Mouse (Mus musculus) cortical plate, adult 2 months (tissue): ENCODE measurements at regions not wholly inside any gene's neighbourhood (a gene's known extent, or its start where the extent isn't known, plus 50 kb on each side); places are given as distances from the start of the nearest gene placed in this dataset.

Experiments
- H3K27ac ChIP-seq: fragments of 200-500 bp; 2 replicates; pipeline ENCODE4 v1.5.1; 2012; ENCODE audit warnings: low read length, control low read depth, inconsistent platforms; ENCODE audit not compliant: insufficient read depth
- H3K4me1 ChIP-seq: fragments of 200-500 bp; 2 replicates; pipeline ENCODE4 v1.6.1; 2011; ENCODE audit warnings: low read length; ENCODE audit not compliant: control insufficient read depth, insufficient read depth
- H3K4me3 ChIP-seq: fragments of 200-500 bp; 2 replicates; pipeline ENCODE4 v1.5.1; 2011; ENCODE audit warnings: mild to moderate bottlenecking, low read length, control low read depth; ENCODE audit not compliant: insufficient read depth
- CTCF ChIP-seq: fragments of 200-500 bp; IDR thresholded peaks from 2 replicates; pipeline ENCODE4 v1.5.1; 2011; ENCODE audit warnings: mild to moderate bottlenecking, control low read depth, low read length; ENCODE audit not compliant: insufficient read depth; ENCODE audit errors: extremely low read depth
- POLR2A ChIP-seq: fragments of 200-500 bp; IDR thresholded peaks from 2 replicates; pipeline ENCODE4 v1.6.1; 2011; ENCODE audit warnings: mild to moderate bottlenecking, low read length, control low read depth; ENCODE audit not compliant: insufficient read depth; ENCODE audit errors: extremely low read depth

DNA sequence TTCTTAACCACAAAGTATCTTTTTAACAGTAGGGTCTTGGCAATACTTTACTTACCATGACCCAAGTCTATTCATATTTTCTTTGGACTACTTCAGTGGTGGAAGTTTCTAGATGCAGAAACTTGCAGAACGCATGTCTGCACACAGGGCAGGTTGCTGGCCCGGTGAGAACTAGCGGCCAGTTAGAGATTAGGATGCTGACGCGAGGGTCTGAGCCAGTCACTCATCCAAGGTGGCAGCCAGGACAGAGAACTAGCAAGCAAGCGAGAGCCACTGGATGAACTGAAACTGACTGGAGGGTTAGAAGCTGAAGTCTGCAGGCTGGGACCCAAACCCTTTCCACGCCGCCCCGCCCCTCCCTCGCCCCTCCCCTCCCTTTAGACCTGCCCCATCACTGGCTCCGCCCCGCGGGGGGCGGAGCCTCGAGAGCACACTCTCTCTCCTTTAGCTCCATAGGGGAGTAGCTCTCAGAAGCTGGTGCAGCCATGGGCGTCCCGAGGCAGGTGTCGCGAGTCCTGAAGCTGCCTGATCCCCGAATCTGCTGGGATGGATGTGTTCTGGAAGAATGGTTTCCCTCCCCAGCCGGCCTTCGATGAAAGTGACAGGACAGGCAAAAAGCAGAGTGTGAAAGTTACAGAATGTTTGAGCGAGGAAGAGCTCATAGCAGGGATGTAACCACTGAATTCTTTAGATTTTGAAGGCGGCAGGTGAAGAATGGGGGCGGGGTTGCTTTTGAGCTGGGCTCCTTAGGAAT is 117.0 kb downstream of the Fam161a start:
- H3K4me3 ChIP-seq: peak overlapping the region; percentile 20
- no peak for TF ChIP-seq CTCF
- no peak for TF ChIP-seq POLR2A

DNA sequence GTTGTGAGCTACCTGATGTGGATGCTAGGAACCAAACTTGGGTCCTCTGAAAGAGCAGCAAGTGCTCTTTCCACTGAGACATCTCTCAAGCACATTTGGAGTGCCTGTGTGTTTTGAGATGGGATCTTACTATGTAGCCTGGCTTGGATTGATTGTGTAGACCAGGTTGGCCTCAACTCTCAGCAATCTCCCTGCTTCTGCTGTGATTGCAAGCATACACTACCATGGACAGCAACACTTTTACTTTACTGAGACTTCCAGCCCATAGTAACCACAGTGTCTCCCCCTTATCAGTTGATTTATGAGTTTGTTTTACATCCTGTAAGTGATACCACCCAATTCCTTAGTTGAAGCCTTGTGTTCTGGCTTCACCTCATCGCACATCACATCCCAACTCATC is 123.8 kb downstream of the Fam161a start:
- Histone ChIP-seq H3K4me1 (peaks cover 1% of the 10 kb centered on the region; the same call in 1 of the 2 replicates), H3K27ac (no peak overlapping the region), H3K4me3 (no peak overlapping the region)
- TF ChIP-seq POLR2A (no peak), CTCF (no peak)

More for the DNA sequence above, 117.0 kb downstream of the Fam161a start:
- H3K4me1 ChIP-seq: peaks cover 1% of the 10 kb centered on the region; the same call in 1 of the 2 replicates
- H3K27ac ChIP-seq: no peak overlapping the region

DNA sequence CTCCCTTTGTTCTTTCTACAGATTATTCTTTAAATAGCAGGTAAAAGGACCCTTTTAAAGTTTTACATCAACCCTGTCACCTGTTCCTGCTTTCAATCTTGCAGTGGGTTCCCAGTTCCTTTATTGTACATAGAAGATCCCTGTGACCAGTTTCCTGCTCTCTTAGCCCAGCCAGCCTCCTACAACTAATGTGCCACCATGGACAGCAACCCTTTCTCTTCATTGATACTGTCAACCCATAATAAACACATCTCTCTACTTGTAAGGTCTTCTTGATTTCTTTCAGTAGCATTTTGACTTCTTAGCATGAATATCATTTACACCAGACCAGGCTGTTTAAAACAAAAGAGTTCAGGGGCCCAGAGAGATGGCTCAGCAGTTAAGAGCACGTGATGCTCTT is 124.2 kb upstream of the Xpo1 start:
- Histone ChIP-seq H3K27ac (no peak overlapping the region), H3K4me3 (no peak overlapping the region), H3K4me1 (peaks cover 1% of the 10 kb centered on the region; the same call in 1 of the 2 replicates)
- no peak for TF ChIP-seq POLR2A
- TF ChIP-seq CTCF: no peak

DNA sequence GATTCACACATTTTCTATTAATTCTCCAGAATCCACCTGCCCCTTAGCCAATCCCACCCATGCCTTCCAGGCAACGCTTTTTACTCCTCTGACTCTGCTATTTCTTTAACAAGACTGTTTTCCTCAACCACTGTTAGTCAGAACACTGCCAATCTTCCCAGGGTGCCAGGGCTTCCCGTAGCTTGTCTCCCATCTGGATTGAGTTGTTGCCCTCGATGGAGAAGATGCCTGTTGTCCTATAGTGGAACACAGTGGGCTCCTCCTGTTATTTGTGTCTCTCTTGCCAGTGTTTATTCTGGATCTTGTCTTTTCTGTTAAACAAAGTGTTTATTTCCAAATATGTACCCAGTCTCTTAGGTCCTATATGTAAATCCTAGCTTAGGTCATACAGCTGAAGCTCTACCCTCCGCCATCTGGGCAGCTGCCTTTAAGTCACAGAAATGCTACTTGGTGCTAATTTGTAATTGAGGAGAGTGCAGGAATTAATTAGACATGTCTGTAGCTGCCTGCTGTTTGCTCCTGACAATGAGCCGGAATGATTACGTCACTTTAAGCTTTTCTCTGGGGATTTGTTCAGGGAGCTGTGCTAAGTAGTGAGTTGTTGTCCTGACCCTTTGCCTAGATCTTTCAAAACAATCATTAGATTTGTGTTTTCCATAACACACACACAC is 115.3 kb upstream of the Xpo1 start:
- Histone ChIP-seq H3K27ac (no peak overlapping the region), H3K4me1 (no peaks in the 10 kb centered on the region; the same call in 1 of the 2 replicates), H3K4me3 (no peak overlapping the region)
- TF ChIP-seq CTCF (no peak), POLR2A (no peak)

DNA sequence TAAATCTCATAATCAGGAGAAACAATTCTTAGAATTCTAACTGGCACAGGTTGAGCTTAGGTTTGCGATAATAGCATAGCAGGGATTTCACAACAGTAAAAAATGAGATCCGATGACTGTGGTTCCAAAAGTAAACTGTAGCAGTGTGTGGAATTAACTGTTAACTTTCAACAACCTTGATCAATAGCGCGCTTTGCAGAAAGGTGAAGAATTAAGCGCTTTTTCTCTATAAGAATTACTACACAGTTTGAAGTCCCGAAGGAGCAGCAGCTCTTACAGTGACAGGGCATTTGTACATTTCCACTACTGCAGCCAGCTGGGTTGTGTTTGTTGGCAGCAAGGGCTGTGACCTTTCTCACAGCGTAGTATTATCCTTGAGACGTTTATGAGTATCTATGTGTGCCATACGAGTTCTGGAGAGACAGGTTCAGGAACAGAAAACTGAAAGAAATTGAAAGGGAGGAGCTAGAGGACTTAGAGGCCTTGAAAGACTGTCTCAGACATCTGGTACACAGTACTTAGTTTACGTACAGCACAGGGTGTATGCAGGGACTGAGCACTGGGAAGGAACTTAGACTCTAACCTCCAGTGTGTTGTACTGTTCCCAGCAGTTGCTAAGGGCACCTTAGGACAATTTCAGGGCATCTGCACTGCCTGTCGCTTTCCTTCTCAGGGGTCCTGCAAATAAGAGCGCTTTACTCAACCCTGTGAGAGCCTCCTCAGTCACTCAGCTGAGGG is 114.6 kb upstream of the Xpo1 start:
- 0 out of 2 replicates have a peak overlapping the region, but pooled peaks have one; percentile 53 for H3K27ac ChIP-seq
- no peak overlapping the region for H3K4me3 ChIP-seq

DNA sequence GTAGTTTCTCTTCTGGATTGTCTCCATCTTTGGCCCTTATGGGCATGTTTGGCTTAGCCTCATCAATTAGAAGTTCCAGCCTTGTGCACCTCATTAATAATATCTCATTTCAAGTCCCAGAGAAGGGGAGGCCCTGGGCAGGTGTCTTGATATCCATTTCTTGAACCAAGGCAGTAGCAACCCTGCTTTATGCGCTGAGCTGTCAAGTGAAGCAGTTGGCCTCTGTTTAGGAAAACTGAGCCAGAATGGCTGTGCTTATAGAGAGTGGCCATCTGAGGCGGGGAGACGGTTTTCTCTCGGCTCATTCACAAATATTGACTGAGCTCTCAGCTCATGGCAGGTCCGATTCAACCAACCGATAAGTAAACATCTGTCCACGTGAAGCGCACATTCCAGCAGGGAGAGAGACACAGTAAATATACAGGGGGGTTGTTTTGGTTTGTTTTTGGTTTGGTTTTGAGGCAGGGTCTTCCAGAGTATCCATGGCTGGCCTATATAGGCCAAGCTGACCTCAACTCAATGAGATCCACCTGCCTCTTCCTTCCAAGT is 107.7 kb upstream of the Xpo1 start:
- no peaks in the 10 kb centered on the region for H3K4me1 ChIP-seq
- H3K4me3 ChIP-seq: no peak overlapping the region
- H3K27ac ChIP-seq: no peak overlapping the region
- TF ChIP-seq CTCF: no peak
- no peak for TF ChIP-seq POLR2A

More for the DNA sequence above, 114.6 kb upstream of the Xpo1 start:
- no peaks in the 10 kb centered on the region; the same call in 1 of the 2 replicates for H3K4me1 ChIP-seq
- TF ChIP-seq POLR2A: no peak
- TF ChIP-seq CTCF: no peak

DNA sequence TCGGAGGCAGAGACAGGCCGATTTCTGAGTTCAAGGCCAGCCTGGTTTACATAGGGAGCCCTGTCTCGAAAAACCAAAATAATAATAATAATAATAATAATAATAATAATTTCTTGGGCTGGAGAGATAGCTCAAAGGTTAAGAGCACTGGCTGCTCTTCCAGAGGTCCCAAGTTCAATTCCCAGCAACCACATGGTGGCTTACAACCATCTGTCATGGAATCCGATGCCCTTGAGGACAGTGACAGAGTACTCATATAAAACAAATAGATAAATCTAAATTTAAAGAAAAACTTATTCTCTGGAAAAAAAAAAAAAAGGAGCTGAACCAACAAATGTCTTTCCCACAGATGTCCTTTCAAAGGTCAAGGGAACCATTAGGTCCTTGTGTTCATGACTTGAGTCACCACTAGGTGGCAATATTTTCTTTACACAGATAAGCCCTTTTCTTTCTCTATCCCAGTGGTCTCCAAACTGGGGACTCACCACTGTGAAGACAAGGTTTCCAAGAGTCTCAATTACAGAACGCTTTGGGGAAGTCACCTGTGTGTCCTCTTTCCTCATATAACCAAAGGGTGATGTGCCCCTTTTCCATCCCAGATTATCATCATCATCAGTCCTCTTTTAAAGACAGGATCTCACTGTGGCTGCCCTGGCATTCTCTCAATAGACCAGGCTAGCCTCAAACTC is 106.1 kb upstream of the Xpo1 start:
- TF ChIP-seq POLR2A (no peak), CTCF (peak; percentile 36; the same call in 1 of the 2 replicates)
- H3K27ac ChIP-seq: no peak overlapping the region
- H3K4me3 ChIP-seq: no peak overlapping the region
- no peaks in the 10 kb centered on the region for H3K4me1 ChIP-seq

DNA sequence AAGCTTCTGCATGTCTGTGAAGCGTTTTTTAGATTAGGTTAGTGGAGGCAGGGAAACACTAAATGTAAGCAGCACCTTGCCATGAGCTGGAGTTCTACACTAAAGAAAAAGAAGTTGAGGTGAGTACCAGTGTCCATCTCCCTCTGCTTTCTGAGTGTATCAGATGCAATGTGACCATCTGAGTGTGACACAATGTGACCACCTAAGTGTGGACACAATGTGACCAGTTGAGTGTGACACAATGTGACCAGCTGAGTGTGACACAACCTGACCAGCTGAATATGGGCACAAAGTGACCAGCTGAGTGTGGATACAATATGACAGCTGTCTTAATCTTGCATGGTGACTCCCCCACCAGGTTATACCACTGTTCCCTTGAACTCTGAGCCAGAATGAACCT is 101.0 kb upstream of the Xpo1 start:
- H3K27ac ChIP-seq: no peak overlapping the region
- no peaks in the 10 kb centered on the region for H3K4me1 ChIP-seq
- no peak overlapping the region for H3K4me3 ChIP-seq
- TF ChIP-seq CTCF (no peak), POLR2A (no peak)

DNA sequence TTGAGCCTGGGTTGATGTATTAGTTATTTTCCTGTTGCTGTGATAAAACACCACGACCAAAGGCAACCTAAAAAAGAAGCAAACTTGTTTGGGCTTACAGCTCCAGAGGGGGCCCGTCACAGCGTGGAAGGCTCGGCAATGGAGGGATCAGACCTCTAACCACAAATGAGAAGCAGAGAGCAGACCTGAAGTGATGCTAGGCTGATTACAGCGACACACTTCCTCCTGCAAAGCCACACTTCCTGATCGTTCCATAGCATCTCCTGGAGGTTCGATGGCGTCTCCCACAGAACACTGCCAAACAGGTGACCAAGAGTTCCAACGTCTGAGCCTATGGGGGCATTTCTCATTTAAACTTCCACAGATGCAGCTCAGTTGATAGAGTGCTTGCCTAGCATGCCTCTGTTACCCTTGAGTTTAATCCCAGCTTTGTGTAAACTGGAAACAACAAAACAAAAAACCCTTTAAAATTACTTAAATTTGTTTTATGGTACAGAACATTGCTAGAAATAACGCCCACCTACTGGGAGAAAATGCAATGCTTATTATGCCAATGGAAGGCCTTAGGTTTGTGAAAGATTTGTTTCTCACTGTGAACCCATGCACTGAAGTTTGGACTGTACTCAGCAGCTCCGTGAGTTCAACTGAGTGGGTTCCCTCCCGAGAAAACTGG is 87.2 kb upstream of the Xpo1 start:
- no peaks in the 10 kb centered on the region for H3K4me1 ChIP-seq
- no peak for TF ChIP-seq POLR2A
- TF ChIP-seq CTCF: no peak
- no peak overlapping the region for H3K4me3 ChIP-seq
- no peak overlapping the region for H3K27ac ChIP-seq
